In the genomic region with DNA sequence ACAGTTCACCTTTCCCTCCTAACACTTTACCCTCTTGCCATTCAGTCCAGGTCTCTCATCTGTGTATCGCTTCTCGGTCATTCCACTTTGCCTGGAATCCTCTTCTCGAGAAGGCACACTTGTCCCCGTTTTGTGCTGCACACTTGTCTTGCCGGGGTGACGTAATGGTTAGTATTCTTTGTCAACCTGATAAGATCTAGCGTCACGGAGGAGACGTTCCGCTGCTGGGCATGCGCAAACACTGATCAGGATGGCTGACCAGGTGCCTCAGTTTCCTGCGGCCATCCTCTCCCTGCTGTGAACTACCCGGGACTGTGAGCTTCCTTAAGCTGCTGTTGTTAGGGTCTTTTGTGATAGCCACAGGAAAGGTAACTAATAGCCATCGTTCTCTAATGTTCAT, we compare ENCODE assay signal across 11 mouse cellular contexts. TPM values are rescaled to one million over a fixed set of nuclear protein-coding genes. Genes with fewer than 3 reads are reported as not detected.
DNase-seq lines count a peak whose midpoint lies in the region; ATAC-seq and TF ChIP-seq lines count a peak whose summit lies in the region.
"Had no signal": no experiment of that assay in that cellular context is flagged by ENCODE, and none has a peak within 500 bp of the region (broad histone marks: within the 10 kb centered on the region; RNA-seq: fewer than 3 reads in every experiment).

No protein-coding gene starts in this region.

- H3K4me3 ChIP-seq in heart, embryonic 16.5 days (ENCODE audit: low read length): peak overlapping the region; percentile 14
- peak overlapping the region; percentile 37 for H3K4me3 ChIP-seq in thymus, adult 2 months (ENCODE audit: control insufficient read depth, insufficient read depth, low read length)
- H3K4me3 ChIP-seq in liver, embryonic 16.5 days (ENCODE audit: low read depth, low read length): 0 out of 2 replicates have a peak overlapping the region, but pooled peaks have one; percentile 1
- H3K4me3 ChIP-seq: forebrain, embryonic 10.5 days had no signal

- H3K4me1 ChIP-seq in heart, embryonic 16.5 days (ENCODE audit: control insufficient read depth, insufficient read depth, low read length): peaks cover 5% of the 10 kb centered on the region
- peaks cover 4% of the 10 kb centered on the region for H3K4me1 ChIP-seq in thymus, adult 2 months (replicated peaks; ENCODE audit: control insufficient read depth, insufficient read depth, low read length)
- H3K4me1 ChIP-seq in liver, embryonic 16.5 days (ENCODE audit: control insufficient read depth, low read depth, low read length): no peaks in the 10 kb centered on the region

- no peaks in the 10 kb centered on the region for H3K9me3 ChIP-seq in heart, embryonic 16.5 days (replicated peaks; ENCODE audit: control insufficient read depth, low read length)
- H3K9me3 ChIP-seq in liver, embryonic 16.5 days (replicated peaks; ENCODE audit: control insufficient read depth, low read length): no peaks in the 10 kb centered on the region
- H3K9me3 ChIP-seq: forebrain, embryonic 10.5 days had no signal

- H3K27ac ChIP-seq in heart, embryonic 16.5 days (ENCODE audit: low read length): no peak overlapping the region
- no peak overlapping the region for H3K27ac ChIP-seq in thymus, adult 2 months (ENCODE audit: control insufficient read depth, insufficient read depth, low read length)
- H3K27ac ChIP-seq in liver, embryonic 16.5 days (ENCODE audit: low read length): no peak overlapping the region
- H3K27ac ChIP-seq: forebrain, embryonic 10.5 days had no signal

- no peak for ATAC-seq in heart, embryonic 16.5 days (replicated peaks; ENCODE audit: extremely low read depth, insufficient read depth, low FRiP score)
- ATAC-seq in liver, embryonic 16.5 days (ENCODE audit: low read depth): no peak

- H3K9ac ChIP-seq in heart, embryonic 16.5 days (ENCODE audit: low read length): no peak overlapping the region
- H3K9ac ChIP-seq in liver, embryonic 16.5 days (ENCODE audit: low read depth, low read length): no peak overlapping the region

- H3K36me3 ChIP-seq in heart, embryonic 16.5 days (ENCODE audit: control insufficient read depth, insufficient read depth): no peaks in the 10 kb centered on the region
- H3K36me3 ChIP-seq in thymus, adult 2 months (ENCODE audit: control insufficient read depth, insufficient read depth, low read length): no peaks in the 10 kb centered on the region
- no peaks in the 10 kb centered on the region for H3K36me3 ChIP-seq in liver, embryonic 16.5 days (ENCODE audit: control insufficient read depth, insufficient read depth)
- H3K36me3 ChIP-seq: forebrain, embryonic 10.5 days had no signal

- H3K27me3 ChIP-seq in heart, embryonic 16.5 days (ENCODE audit: control insufficient read depth, insufficient read depth, low read length): no peaks in the 10 kb centered on the region
- H3K27me3 ChIP-seq in thymus, adult 2 months (ENCODE audit: control insufficient read depth, insufficient read depth, low read length): no peaks in the 10 kb centered on the region
- no peaks in the 10 kb centered on the region for H3K27me3 ChIP-seq in liver, embryonic 16.5 days (ENCODE audit: control insufficient read depth, insufficient read depth, low read depth, low read length)

- TF ChIP-seq POLR2A in thymus, adult 2 months (IDR thresholded peaks at IDR 0.05; ENCODE audit: control insufficient read depth, extremely low read depth, insufficient read depth, low read length, poor library complexity): no peak

- WGBS in heart, embryonic 16.5 days: 25% methylated on average over 14 of the region's 14 CpGs
- WGBS in thymus, adult 2 months: 12% methylated on average over 14 of the region's 14 CpGs
- WGBS in liver, embryonic 16.5 days (ENCODE audit: insufficient replicate concordance): 15% methylated on average over 14 of the region's 14 CpGs

- H3K4me2 ChIP-seq in heart, embryonic 16.5 days (ENCODE audit: low read depth, low read length): peak overlapping the region; percentile 54
- peak overlapping the region; percentile 26; the same call in 1 of the 2 replicates for H3K4me2 ChIP-seq in liver, embryonic 16.5 days (ENCODE audit: low read depth, low read length)

- DNase-seq in heart, postnatal 4 days: no peak
- DNase-seq in thymus, adult 2 months: no peak
- no peak for DNase-seq in thymus, adult 18-20 months
- DNase-seq in Muller cell, postnatal 12 days (ENCODE audit: inconsistent ontology term): no peak
- DNase-seq in embryo, embryonic 11 days: no peak
- no peak for DNase-seq in spleen, postnatal 10 days (ENCODE audit: low spot score in 2 of 2)
- DNase-seq: adrenal gland, postnatal 14 days; cerebellum, postnatal 14 days had no signal

- TF ChIP-seq CTCF in thymus, adult 2 months (IDR thresholded peaks at IDR 0.05; ENCODE audit: borderline replicate concordance, control insufficient read depth, extremely low read depth, insufficient read depth, low read length, poor library complexity): no peak

RNA-seq across cellular contexts. Expression of gene Cdca7, which starts 17.1 kb away (rescaled TPM):
- 56.1 and 90.4 TPM in 2 replicates for polyA plus RNA-seq in heart, embryonic 16.5 days (2015; fragmentation: Nextera tagmentation; extraction: Ambion mirVana)
- total RNA-seq in heart, postnatal 4 days (2021): 10 to 100 TPM; 17.1 to 19.3 TPM
- 313 and 333 TPM in 2 replicates for polyA plus RNA-seq in thymus, adult 2 months (2012; rRNA removed)
- polyA plus RNA-seq in liver, embryonic 16.5 days (2015; fragmentation: Nextera tagmentation; extraction: Ambion mirVana): 38.8 and 40.7 TPM in 2 replicates
